Mouse (Mus musculus) mesoderm, embryonic 11.5 days (tissue): ENCODE data around the gene Tmod4.
A peak's percentile ranks its signal among the peaks of the same experiment; 100 is the strongest.
"Not testable (repeated sequence)": the region's sequence is repeated elsewhere in the genome, so short reads cannot be mapped to it uniquely, and the experiment has no call there.

Experiments
- DNase-seq: peaks from one replicate; pipeline ENCODE4 v3.0.0-alpha.2; 2012; ENCODE audit warnings: low read depth, low spot score

Tmod4 gene

DNA sequence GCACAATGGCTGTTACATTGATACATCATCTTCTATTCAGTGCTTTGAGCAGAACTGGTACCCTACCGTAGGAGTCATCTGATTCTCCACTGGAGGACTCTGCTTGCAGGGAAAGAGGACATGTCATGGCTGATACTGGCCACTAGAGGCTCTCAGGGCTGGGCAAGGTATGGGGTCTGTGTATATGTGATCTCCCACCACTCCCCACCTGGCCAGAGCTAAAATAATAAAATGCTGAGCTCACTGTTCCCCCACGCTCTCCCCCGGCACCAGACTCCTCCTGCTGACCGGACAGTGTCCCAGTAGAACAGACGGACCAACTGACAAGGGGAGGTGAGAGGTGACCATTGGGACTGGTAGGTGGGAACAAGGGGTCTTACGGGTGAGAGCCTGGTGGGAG lies at the start of gene Tmod4:
Gene Tmod4, plus strand, starts transcription at position 231 of the 400 bp plus-strand sequence.
- DNase-seq = no peak

GRCm38 (mm10) chr3:95088071-95088470 lies 36.2 kb upstream of the Tmod4 start:
- DNase-seq = no peak

GRCm38 (mm10) chr3:95100854-95101253 lies 23.4 kb upstream of the Tmod4 start:
- no peak for DNase-seq

DNA sequence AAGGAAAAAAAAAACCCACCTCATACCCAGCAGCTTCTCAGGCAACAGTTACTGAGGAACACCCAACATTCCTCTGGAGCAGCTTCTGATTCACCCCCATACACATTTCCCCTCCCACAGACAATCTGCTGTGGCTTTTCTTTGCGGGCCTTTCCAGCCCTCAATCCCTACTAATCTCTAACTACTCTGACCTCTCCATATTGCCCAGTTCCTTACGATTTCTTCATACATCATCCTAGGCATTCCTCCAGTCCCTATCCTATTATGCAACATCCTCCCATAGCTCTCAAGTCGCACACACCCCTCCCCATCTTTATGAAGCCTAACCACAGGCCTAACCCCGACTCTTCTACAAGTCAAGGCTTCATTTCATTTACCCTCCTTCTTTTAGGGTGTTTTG lies 19.2 kb upstream of the Tmod4 start:
- no peak for DNase-seq

DNA sequence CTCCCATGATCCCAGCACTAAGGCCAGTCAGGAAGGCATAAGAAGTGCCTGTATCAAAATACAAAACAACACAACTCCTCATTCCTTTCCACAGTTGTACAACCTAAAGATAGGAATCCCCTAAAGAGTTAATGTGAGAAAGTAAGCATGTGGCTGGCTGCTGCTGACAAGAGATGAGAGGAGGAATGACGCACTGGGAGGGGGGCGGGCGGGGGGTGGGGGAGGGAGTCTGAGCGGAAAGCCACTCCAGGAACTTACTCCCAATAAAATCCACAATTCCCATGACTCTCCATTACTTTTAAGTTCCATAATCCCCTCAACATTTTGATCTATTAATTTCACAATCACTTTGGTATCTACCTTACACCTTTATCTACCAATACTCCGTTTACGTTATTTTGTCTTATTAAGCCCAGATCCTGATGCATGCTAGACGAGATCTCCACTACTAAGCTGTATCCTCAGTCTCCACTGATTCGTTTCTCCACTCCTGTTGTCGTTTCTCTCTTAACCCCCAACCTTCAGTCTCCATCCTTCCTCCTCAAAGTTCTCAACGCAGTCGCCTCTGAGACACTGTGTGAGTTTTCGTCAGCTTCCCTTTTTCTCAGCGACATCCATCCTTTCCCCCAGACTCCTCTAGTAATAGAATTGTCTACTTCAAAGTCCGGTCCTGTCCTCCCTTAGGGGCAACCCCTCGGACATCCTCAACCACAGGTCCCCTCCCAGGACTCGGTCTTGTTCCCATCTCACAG lies 18.5 kb upstream of the Tmod4 start:
- DNase-seq = no peak

DNA sequence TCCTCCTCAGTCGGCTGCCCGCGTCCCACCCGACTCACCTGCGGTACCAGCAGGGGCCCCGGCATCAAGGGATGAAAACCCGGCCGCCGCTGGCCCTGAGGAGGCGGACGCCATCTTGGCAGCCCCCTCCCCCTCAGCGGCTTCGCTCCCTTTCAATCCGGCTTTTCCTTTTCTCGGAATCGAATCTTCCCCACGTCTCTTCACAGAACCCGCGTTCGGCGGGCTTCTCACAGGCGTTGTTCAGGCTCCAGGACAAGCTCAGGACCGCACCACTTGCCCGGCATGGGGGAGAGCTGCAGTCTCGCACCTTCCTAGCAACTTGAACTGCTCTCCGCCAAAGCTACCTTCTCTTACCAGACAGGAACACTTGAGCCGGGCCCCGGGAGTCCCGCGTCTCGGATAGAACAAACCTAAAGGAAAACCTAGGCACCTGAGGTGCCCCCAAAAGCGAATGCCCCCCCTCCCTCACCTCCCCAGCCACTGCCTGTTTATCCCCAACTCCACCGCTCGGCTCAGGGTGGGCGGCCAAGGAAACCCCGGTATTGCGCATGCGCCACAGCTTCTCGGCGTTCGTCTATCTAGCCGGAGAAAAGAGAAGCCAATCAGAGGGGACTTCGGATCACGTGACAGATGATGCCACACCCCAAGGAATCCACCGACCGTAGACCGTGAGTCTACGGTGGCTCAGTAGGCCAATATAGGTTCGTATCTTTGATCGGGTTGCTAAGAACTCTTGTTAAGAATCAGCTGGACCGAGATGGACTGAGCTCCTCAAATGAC lies 17.7 kb upstream of the Tmod4 start, which contains the start of gene Pip5k1a:
Gene Pip5k1a, minus strand, starts transcription at position 593 of the 780 bp plus-strand sequence.
- peak; percentile 100 for DNase-seq

- DNase-seq = not testable (repeated sequence)
These were observed 17.0 kb upstream of the Tmod4 start for GRCm38 (mm10) chr3:95107308-95107707.

DNA sequence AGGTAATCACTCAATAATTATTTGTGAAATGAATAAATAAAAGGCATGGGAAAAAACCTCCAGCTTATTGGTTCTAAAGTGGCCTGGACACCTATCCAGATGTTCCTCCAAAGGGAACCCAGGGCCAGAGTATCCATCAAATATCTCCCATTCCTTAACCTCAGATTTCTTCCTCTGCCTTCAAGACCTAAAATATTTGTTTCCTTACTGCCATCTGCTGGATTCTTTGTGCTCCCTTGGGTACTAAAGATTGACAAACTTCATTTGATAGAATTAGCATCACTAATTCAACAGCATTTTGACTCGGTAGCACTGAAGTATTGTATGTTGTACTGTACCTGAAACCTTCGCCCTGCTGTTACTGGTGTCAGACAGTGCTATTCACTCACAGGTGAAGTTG lies 16.4 kb upstream of the Tmod4 start:
- no peak for DNase-seq

DNA sequence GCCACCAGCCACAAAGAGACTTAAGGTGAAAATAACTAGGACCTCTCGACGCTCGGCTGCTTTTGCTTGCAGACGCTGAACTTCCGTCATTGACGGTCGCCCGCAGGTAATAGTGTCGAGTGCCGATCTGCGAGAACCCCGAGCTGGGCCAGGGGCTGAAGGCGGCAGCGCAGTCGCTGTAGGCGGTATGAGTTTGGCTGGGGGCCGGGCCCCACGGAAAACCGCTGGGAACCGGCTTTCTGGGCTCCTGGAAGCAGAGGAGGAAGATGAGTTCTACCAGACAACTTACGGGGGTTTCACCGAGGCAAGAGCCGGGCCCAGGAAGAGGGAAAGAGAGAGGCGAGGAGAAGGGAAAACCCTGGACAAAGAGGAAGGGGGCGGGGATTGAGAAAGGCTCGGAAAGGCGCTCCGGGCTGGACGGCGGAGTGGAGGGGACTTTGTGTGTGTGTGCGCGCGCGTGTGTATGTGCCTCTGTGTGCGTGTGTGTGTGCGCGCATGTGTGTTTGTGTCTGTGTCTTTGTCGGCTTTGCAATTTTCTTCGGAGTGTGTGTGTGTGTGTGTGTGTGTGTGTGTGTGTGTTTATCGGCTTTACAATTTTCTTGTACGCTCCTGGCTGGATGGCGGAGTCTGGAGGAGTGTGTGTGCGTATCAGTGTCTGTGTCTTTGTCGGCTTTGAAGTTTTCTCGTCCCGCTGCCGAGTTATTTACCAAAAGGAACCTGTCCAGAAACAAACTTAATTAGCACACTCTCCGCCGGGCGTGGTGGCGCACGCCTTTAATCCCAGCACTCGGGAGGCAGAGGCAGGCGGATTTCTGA lies 13.2 kb upstream of the Tmod4 start, which contains the start of gene Vps72:
Gene Vps72, plus strand, starts transcription at position 112 of the 816 bp plus-strand sequence.
- peak; percentile 94 for DNase-seq

DNA sequence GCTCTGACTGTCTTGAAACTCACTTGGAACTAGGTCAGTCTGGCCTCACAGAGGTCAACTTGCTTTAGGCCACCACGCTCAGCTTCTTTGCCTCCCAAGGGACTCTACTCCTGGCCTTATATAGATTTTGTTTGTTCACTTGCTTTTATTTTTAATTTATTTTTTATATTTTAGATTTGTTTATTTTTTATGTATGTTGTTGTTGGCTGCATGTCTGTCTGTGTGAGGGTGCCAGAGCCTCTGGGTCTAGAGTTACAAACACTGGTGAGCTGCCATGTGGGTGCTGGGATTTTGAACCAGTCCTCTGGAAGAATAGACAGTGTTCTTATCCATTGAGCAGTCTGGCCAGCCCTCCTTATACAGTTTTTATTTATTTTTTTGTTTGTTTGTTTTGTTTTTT lies 11.5 kb upstream of the Tmod4 start:
- no peak for DNase-seq

DNA sequence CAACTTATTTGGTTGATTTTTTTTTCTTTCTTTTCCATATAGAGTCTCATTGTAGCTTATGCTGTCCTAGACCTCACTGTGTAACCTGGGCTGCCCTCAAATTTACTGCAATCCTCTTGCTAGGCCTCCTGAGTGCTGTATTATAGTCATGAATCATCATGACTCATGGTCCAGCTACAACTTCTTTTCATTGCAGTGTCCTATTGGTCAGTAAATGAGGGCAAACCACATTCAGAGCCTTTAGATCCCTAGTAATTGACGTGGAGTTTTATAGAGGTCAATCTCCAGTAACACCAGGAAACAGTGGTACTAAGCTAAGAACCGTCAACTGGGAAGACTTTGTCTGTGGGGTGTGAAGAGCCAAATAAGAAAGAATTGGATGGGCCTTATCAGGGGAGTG lies 6.5 kb upstream of the Tmod4 start:
- no peak for DNase-seq

DNA sequence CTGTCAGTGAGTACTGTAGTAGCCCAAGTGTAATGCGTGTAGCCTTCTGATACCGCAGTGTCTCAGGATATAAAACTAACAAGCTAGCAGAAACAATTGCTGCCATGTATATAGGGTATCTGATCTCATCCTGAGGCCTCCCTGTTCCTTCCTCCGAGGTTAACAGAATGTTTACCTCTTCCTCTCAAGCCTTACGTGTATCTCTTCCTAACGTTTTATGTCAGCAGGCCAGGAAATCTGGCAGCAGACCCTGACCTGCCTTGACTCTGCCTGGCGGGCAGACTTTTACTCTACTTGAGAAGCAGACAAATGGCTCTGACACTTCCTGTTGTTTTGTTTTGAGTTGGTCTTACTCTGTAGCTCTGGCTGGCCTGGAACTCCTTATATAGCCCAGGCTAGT lies 2.7 kb upstream of the Tmod4 start:
- no peak for DNase-seq

- DNase-seq = no peak
These were observed 696 bp downstream of the Tmod4 start for GRCm38 (mm10) chr3:95124972-95125371.

- peak; percentile 62 for DNase-seq
These were observed 5.0 kb downstream of the Tmod4 start for GRCm38 (mm10) chr3:95129226-95129651.

DNA sequence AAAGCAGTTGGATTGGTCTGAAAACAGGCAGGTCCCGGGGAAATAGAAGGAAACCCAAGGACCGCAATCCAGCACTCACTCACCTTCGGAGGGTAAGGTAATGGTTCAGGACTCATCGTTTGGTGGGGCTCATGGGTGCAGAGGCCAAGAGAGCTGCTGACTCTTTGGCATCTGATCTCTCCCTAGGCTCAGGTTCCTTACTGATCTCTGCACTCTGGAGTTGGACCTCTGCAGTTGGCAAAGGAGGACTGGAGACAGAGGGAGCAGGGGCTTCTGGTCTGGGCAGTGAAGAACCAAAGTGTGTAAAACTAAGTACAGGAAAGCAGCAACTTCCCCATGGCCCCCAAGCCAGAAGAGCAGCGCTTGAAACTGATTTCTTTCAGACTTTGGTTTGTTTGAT lies 5.8 kb downstream of the Tmod4 start:
- DNase-seq = no peak

DNA sequence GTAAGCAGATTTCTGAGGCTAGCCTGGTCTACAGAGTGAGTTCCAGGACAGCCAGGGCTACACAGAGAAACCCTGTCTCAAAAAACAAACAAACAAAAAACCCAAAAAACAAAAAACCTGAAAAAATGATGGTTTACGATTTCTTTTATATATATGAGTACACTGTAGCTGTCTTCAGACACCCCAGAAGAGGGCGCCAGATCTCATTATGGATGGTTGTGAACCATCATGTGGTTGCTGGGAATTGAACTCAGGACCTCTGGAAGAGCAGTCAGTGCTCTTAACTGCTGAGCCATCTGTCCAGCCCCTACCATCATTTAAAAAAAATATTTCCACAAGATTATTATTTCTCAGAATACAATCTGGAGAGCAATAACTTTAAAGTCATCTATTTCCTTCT lies 8.1 kb downstream of the Tmod4 start:
- DNase-seq = not testable (repeated sequence)

DNA sequence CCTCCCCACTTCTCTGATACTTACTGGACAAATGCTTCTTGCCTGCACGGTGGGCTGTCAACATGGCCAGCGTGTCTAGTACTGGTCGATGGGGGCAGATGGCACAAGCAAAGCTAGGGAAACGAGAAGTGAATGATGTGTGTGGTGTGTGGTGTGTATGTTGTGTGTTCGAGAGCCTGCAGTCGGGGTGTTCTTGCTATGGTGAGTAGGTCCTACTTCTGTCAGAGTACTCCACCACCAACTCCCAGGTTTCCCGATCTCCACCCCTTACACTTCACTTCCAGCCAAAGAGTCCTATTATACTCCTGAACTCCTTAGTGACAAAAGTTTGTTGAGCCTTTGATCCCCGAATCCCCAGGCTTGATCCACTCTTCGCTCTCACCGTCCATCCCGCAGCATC lies 8.9 kb downstream of the Tmod4 start:
- no peak for DNase-seq

DNA sequence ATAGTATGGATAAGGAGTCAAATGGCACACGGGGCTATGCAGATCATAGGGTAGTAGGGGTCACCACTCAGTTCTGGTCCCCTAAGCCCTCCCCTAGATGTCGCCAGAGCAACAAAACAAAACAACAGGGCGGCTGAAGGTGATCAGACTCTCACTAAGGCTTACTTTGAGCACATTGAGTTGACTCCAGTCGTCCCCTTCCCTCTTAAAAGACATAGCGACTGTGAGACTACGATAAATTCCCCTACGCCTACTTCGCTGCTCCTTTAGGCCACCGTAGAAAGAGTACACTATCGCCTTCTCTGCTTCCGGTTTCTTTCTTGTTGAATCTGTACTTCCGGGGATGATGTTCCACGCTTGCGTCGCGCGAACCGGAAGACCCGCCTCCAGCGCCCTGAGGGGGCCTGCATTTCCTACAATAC lies 9.4 kb downstream of the Tmod4 start, which contains the start of the genes Scnm1 and Lysmd1:
Gene Scnm1, minus strand, starts transcription at position 332 of the 422 bp plus-strand sequence.
Gene Lysmd1, plus strand, starts transcription at position 409 of the 422 bp plus-strand sequence.
- DNase-seq = peak; percentile 92

- not testable (repeated sequence) for DNase-seq
These were observed 9.9 kb downstream of the Tmod4 start for GRCm38 (mm10) chr3:95134133-95134532.

DNA sequence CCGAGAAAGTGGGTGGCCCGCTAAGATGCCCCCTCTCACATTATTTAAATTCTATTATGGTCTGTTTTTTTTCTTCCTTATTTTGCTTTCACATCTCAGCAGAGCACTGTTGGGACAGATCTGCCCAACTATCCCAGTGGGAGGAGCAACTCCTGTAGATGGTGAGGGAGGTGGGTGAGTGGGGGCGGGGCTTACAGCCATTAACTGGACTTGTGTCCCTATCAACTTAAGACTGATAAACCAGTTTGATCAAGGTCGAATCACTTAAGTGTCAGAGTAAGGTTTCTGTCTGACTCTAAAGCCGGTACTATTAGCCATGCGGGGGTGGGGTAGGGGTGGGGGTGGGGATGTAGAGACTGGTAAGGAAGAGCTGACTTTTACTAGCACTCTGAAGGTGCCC lies 10.7 kb downstream of the Tmod4 start:
- no peak for DNase-seq

DNA sequence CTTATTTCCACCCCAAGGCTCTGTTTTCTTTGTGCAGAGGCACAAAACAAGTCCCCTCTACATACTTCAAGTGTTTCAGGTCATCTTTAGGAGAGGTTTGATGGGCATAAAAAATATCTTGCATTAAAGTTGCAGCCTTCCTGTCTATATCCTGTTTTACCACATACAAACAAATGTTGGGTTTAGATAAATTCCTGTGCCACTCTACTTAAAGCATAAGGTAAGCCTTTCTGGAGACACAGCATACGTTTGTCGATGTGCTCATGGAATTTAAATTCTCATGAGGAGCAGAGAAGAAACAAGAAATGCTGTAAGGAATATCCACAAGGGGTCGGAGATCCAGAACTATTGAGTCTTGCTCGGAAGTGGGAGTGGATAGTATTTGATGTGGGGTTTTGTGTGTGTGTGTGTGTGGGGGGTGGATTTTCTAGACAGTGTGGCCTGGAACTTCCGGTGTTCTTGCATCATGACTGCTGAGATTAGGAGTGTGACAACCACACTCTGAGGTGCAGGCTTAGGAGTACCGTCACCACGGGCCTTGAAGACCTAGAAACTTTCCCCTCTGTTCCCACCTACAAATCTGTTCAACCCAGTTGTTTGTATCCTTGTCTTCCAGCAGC lies 11.3 kb downstream of the Tmod4 start:
- no peak for DNase-seq
